Mouse (Mus musculus): ENCODE measurements around the gene Fbxw2.
"Not testable (repeated sequence)": the region's sequence is repeated elsewhere in the genome, so short reads cannot be mapped to it uniquely, and the experiment has no call there.

Gene Fbxw2

GRCm38 (mm10) chr2:34825827-34826459, at the start of gene Fbxw2:
Fbxw2 (minus strand) TSS chr2:34826311.
- peak; percentile 90 to 93 for DNase-seq

GRCm38 (mm10) chr2:34874816-34875345, 48.8 kb upstream of the Fbxw2 start, which contains the start of gene Psmd5:
Psmd5 (minus strand) TSS chr2:34874968.
- no peak for DNase-seq

GRCm38 (mm10) chr2:34874271-34874670, 48.2 kb upstream of the Fbxw2 start, which contains the start of gene Cutal:
Cutal (plus strand) TSS chr2:34874396.
- DNase-seq = peak; percentile 68 to 77

- peak; percentile 96 to 97 for DNase-seq
Measured at GRCm38 (mm10) chr2:34870520-34871474, 44.7 kb upstream of the Fbxw2 start.

GRCm38 (mm10) chr2:34869680-34870079, 43.6 kb upstream of the Fbxw2 start:
- DNase-seq = peak in 1 of 2 experiments; percentile 13

- no peak for DNase-seq
Measured at GRCm38 (mm10) chr2:34857728-34858127, 31.6 kb upstream of the Fbxw2 start.

GRCm38 (mm10) chr2:34855265-34855664, 29.2 kb upstream of the Fbxw2 start:
- DNase-seq = peak in 1 of 2 experiments; percentile 8

- no peak for DNase-seq
Measured at GRCm38 (mm10) chr2:34847702-34848101, 21.6 kb upstream of the Fbxw2 start.

GRCm38 (mm10) chr2:34843211-34843939, 17.3 kb upstream of the Fbxw2 start:
- DNase-seq = peak; percentile 81 to 87

- DNase-seq = no peak
Measured at GRCm38 (mm10) chr2:34841706-34842105, 15.6 kb upstream of the Fbxw2 start.

GRCm38 (mm10) chr2:34840143-34840542, 14.0 kb upstream of the Fbxw2 start:
- not testable (repeated sequence) for DNase-seq

- DNase-seq = no peak
Measured at GRCm38 (mm10) chr2:34835669-34836068, 9.6 kb upstream of the Fbxw2 start.

GRCm38 (mm10) chr2:34833624-34834023, 7.5 kb upstream of the Fbxw2 start:
- DNase-seq = no peak

- DNase-seq = not testable (repeated sequence)
Measured at GRCm38 (mm10) chr2:34832766-34833457, 6.8 kb upstream of the Fbxw2 start, which contains the start of gene Gm34653. Gm34653 (plus strand) TSS chr2:34833007.

- DNase-seq = not testable (repeated sequence)
Measured at GRCm38 (mm10) chr2:34830066-34830465, 4.0 kb upstream of the Fbxw2 start.

GRCm38 (mm10) chr2:34828026-34828425, 1.9 kb upstream of the Fbxw2 start:
- DNase-seq = peak in 1 of 2 experiments; percentile 36

- DNase-seq = no peak
Measured at GRCm38 (mm10) chr2:34827591-34827990, 1.5 kb upstream of the Fbxw2 start.

- no peak for DNase-seq
Measured at GRCm38 (mm10) chr2:34826460-34827231, 535 bp upstream of the Fbxw2 start.

GRCm38 (mm10) chr2:34818492-34818891, 7.6 kb downstream of the Fbxw2 start:
- no peak for DNase-seq

GRCm38 (mm10) chr2:34815893-34816292, 10.2 kb downstream of the Fbxw2 start:
- DNase-seq = not testable (repeated sequence)

- DNase-seq = no peak
Measured at GRCm38 (mm10) chr2:34812706-34813105, 13.4 kb downstream of the Fbxw2 start.

Measured in lung, adult 18-20 months (tissue).